Mouse (Mus musculus) liver, embryonic 13.5 days (tissue): Measurements from ENCODE around the gene Nsun2. TPM values are rescaled to one million over a fixed set of nuclear protein-coding genes. Genes with fewer than 3 reads are reported as not detected.
A peak's percentile ranks its signal among the peaks of the same experiment; 100 is the strongest.

ENCODE experiments used
- ATAC-seq: fragments of 200-750 bp; cut with Nextera tagmentation; 2 replicates; pipeline ENCODE4 v1.8.0; 2017; ENCODE audit warnings: low read depth, mild to moderate bottlenecking, moderate number of reproducible peaks, moderate library complexity
- DNase-seq: peaks from one replicate; pipeline ENCODE4 v3.0.0; 2022
- H3K27ac ChIP-seq: fragments of 300-500 bp; sonication (generic); 2 replicates; pipeline ENCODE4 v1.5.1; 2015; ENCODE audit warnings: moderate library complexity, mild to moderate bottlenecking, inconsistent platforms
- H3K27me3 ChIP-seq: fragments of 300-500 bp; sonication (generic); 2 replicates; pipeline ENCODE4 v1.6.1; 2015; ENCODE audit warnings: mild to moderate bottlenecking, inconsistent platforms
- H3K36me3 ChIP-seq: fragments of 300-500 bp; sonication (generic); 2 replicates; pipeline ENCODE4 v1.6.1; 2015; ENCODE audit warnings: mild to moderate bottlenecking, inconsistent platforms
- H3K4me1 ChIP-seq: fragments of 300-500 bp; sonication (generic); replicated peaks from 2 replicates; pipeline ENCODE4 v1.6.1; 2015; ENCODE audit warnings: inconsistent platforms
- H3K4me2 ChIP-seq: fragments of 300-500 bp; sonication (generic); 2 replicates; pipeline ENCODE4 v1.6.1; 2015; ENCODE audit warnings: inconsistent platforms, mild to moderate bottlenecking, moderate library complexity
- H3K4me3 ChIP-seq: fragments of 300-500 bp; sonication (generic); replicated peaks from 2 replicates; pipeline ENCODE4 v1.5.1; 2015; ENCODE audit warnings: mild to moderate bottlenecking, inconsistent platforms
- H3K9ac ChIP-seq: fragments of 300-500 bp; sonication (generic); 2 replicates; pipeline ENCODE4 v1.6.1; 2015; ENCODE audit warnings: mild to moderate bottlenecking, inconsistent platforms
- H3K9me3 ChIP-seq: fragments of 300-500 bp; sonication (generic); replicated peaks from 2 replicates; pipeline ENCODE4 v1.6.1; 2016; ENCODE audit warnings: inconsistent platforms
- WGBS: fragments of 180-500 bp; shearing (Covaris S2); methylation state at CpG from one replicate; pipeline ENCODE4 v1.1.7; 2015; ENCODE audit not compliant: insufficient replicate concordance; 5-methylcytosine and 5-hydroxymethylcytosine counted together
- polyA plus RNA-seq: library from polyadenylated mRNA; unstranded; fragments of >200 nt; fragmentation: Nextera tagmentation; extraction: Ambion mirVana; gene quantifications from 2 replicates; pipeline ENCODE4 v1.2.1, GENCODE M21; 2015

Gene Nsun2
- 136 and 159 TPM in 2 replicates for polyA plus RNA-seq

DNA sequence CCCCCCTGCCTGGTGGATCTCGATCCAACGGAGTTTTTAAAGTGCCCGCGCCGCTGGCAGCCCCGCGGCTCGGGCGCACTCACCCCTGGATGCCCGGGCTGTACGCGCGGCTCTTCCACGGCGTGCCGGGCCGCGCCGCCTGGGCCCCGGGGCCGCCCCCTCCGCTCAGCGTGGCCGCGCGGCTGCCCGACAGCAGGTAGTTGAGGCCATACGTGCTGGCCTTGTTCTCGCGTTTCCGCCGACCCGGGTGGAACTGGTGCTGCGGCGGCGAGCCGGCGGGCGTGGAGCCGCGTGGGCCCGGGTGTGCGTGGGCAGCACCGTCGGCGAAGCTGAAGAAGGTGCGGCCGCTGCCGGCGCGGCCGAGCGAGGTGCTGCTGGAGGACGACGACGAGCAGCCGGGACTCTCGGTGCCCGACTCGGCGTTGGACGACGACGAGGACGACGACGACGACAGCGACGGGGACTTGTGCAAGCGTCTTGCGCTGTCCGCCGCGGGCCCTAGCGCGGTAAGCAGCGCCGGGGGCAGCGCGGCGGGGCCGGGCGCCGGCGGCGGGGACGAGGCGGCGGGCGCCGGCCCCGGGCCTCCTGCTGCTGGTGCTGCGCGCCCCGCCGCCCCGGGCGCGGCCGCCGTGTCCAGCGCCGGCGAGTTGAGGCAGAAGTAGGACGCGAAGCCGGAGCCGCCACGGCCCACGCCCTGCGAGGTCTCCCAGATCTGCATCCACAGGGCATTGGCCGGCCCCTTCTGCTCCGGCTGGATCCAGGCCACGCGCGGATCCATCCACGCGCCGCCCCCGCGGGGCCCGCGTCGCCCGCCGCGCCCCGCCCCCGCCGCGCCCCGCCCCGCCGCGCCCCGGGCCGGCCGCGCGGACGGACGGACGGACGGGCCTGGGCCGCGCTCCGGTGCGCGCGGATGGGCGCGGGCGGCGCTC lies at the start of gene Nsun2:
Gene Nsun2, plus strand, starts transcription at position 342 of the 929 bp plus-strand sequence.
- peak within 1 kb of the TSS; percentile 97 for H3K9ac ChIP-seq
- no peaks in the 10 kb centered on the region for H3K27me3 ChIP-seq
- peaks cover 64% of the 10 kb centered on the region for H3K4me1 ChIP-seq
- DNase-seq (peak; percentile 54), ATAC-seq (peak; percentile 40)
- H3K9me3 ChIP-seq: no peaks in the 10 kb centered on the region
- H3K4me2 ChIP-seq: peak within 1 kb of the TSS; percentile 95
- peak within 1 kb of the TSS; percentile 94 for H3K27ac ChIP-seq
- H3K36me3 ChIP-seq: peaks cover 20% of the 10 kb centered on the region
- WGBS: under 1% methylated on average over 96 of the region's 155 CpGs
- peak within 1 kb of the TSS; percentile 95 for H3K4me3 ChIP-seq

GRCm38 (mm10) chr13:69485326-69485725 lies 48.2 kb upstream of the Nsun2 start:
- no peak overlapping the region for H3K27ac ChIP-seq
- DNase-seq (no peak), ATAC-seq (no peak)
- no peak overlapping the region for H3K4me3 ChIP-seq
- no peak overlapping the region for H3K9ac ChIP-seq
- no peaks in the 10 kb centered on the region for H3K9me3 ChIP-seq
- WGBS: 12% methylated on average over 6 of the region's 6 CpGs
- no peak overlapping the region for H3K4me2 ChIP-seq
- H3K36me3 ChIP-seq: no peaks in the 10 kb centered on the region
- peaks cover 94% of the 10 kb centered on the region for H3K27me3 ChIP-seq
- peaks cover 13% of the 10 kb centered on the region; the same call in 1 of the 2 replicates for H3K4me1 ChIP-seq

GRCm38 (mm10) chr13:69485833-69486232 lies 47.7 kb upstream of the Nsun2 start:
- H3K4me1 ChIP-seq: peaks cover 13% of the 10 kb centered on the region; the same call in 1 of the 2 replicates
- H3K36me3 ChIP-seq: no peaks in the 10 kb centered on the region
- no peak overlapping the region for H3K9ac ChIP-seq
- no peaks in the 10 kb centered on the region for H3K9me3 ChIP-seq
- no peak overlapping the region for H3K27ac ChIP-seq
- WGBS: 41% methylated on average over 7 of the region's 7 CpGs
- no peak for ATAC-seq
- H3K4me3 ChIP-seq: no peak overlapping the region
- DNase-seq: no peak
- H3K4me2 ChIP-seq: no peak overlapping the region
- peaks cover 91% of the 10 kb centered on the region for H3K27me3 ChIP-seq

- no peak overlapping the region for H3K27ac ChIP-seq
- H3K4me1 ChIP-seq: peaks cover 10% of the 10 kb centered on the region; the same call in 1 of the 2 replicates
- no peak overlapping the region for H3K4me3 ChIP-seq
- H3K4me2 ChIP-seq: no peak overlapping the region
- WGBS: 69% methylated on average over 7 of the region's 7 CpGs
- no peak for DNase-seq
- H3K9ac ChIP-seq: no peak overlapping the region
- ATAC-seq: no peak
- no peaks in the 10 kb centered on the region for H3K9me3 ChIP-seq
- no peaks in the 10 kb centered on the region for H3K36me3 ChIP-seq
- peaks cover 78% of the 10 kb centered on the region for H3K27me3 ChIP-seq
Observed at GRCm38 (mm10) chr13:69487108-69487507, 46.4 kb upstream of the Nsun2 start.

DNA sequence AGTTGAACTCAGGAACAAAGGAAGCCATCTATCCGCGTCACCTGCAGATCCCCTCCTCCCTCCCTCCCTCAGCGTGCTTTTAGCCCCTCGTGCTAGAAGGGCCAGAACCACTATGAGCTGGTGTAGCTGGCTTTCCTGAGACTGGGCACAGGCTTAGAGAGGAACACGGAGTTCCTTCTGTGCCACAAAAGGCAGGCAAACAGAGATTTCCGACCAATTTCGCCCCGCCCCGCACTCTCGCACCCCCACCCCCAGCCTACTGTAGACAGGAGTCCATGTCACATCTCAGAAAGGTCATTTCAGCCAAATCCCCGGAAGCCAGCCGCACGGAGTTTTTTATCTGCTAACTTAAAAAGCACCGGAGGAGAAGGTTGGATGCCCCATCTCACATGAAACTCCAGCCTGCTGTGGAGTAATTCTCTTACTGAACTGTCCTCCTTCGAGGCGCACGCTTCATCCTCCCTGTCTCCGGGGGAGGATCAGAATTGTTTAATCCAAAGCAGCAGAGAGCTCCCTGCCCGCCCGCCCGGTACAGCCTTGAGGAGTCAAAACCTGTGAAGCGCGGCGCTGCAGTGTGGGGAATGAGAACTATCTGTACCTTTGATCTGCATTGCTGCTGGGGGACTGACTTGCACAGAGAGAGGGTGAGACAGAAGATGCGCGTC lies 45.8 kb upstream of the Nsun2 start:
- H3K9ac ChIP-seq: no peak overlapping the region
- no peaks in the 10 kb centered on the region for H3K9me3 ChIP-seq
- no peak for ATAC-seq
- no peak overlapping the region for H3K27ac ChIP-seq
- 4% methylated on average over 26 of the region's 26 CpGs for WGBS
- peaks cover 71% of the 10 kb centered on the region for H3K27me3 ChIP-seq
- peak overlapping the region; percentile 45 for H3K4me2 ChIP-seq
- H3K36me3 ChIP-seq: no peaks in the 10 kb centered on the region
- DNase-seq: no peak
- H3K4me1 ChIP-seq: peaks cover 10% of the 10 kb centered on the region; the same call in 1 of the 2 replicates
- no peak overlapping the region for H3K4me3 ChIP-seq

DNA sequence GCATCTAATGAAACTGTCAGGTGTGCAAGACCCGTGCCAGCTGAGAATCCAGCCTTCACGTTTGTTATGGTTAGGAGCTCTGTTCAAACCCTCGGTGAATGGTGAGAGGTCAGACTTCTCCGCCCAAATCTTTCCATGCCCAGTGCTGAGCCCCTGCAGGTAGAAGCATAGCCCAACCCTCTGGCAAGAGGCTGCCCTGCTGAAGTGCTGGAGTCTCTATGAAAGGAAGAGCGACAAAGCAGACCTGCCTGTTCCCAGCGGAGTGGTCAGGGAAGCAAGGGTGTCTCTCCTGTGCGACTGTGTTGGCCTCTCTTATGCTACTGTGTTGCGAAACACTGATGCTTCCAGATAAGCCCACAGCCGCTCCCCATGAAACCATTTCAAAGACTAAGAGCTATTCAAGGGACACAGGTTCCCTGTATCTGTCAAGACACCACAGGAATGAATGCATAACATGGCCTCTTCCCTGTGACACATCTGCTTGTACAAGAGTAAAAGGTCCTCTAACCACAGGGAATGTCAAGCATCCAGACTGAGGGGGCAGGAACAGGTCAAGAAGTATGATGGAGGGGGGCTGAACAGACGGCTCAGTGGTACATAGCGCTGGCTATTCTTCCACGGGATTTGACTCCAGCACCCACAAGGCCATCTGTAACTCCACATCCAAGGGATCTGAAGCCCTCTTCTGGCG lies 44.8 kb upstream of the Nsun2 start:
- H3K9me3 ChIP-seq: no peaks in the 10 kb centered on the region
- H3K27me3 ChIP-seq: peaks cover 62% of the 10 kb centered on the region
- no peak for DNase-seq
- H3K4me1 ChIP-seq: peaks cover 10% of the 10 kb centered on the region; the same call in 1 of the 2 replicates
- H3K9ac ChIP-seq: no peak overlapping the region
- H3K4me2 ChIP-seq: 0 out of 2 replicates have a peak overlapping the region, but pooled peaks have one; percentile 19
- H3K27ac ChIP-seq: no peak overlapping the region
- ATAC-seq: no peak
- no peak overlapping the region for H3K4me3 ChIP-seq
- 22% methylated on average over 13 of the region's 13 CpGs for WGBS
- H3K36me3 ChIP-seq: no peaks in the 10 kb centered on the region

DNA sequence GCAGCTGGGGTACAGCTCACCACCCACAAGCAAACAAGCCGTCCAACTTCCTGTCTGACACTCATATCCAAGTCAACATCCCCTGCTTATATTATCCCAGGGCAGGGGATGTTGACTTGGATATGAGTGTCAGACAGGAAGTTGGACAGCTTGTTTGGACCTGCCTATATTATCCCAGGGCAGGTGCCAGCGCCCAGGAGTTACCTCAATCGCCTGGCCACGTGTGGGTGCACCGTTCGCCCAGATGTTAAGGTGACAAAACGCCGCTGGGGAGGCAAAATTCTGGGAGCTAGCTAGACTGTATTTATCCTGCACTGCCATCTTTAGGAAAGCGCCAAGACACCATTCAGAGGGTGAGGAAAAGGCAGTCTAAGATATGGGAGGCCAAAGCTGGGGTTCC lies 43.8 kb upstream of the Nsun2 start:
- H3K27ac ChIP-seq: no peak overlapping the region
- H3K9me3 ChIP-seq: no peaks in the 10 kb centered on the region
- H3K9ac ChIP-seq: no peak overlapping the region
- H3K27me3 ChIP-seq: peaks cover 52% of the 10 kb centered on the region
- no peaks in the 10 kb centered on the region for H3K36me3 ChIP-seq
- no peak for ATAC-seq
- no peak overlapping the region for H3K4me3 ChIP-seq
- H3K4me1 ChIP-seq: peaks cover 10% of the 10 kb centered on the region; the same call in 1 of the 2 replicates
- no peak for DNase-seq
- no peak overlapping the region for H3K4me2 ChIP-seq
- WGBS: 63% methylated on average over 9 of the region's 9 CpGs

- Histone ChIP-seq H3K27me3 (peaks cover 22% of the 10 kb centered on the region), H3K4me3 (no peak overlapping the region), H3K9me3 (no peaks in the 10 kb centered on the region), H3K36me3 (peaks cover 17% of the 10 kb centered on the region), H3K27ac (no peak overlapping the region), H3K4me1 (peaks cover 8% of the 10 kb centered on the region; the same call in 1 of the 2 replicates), H3K4me2 (no peak overlapping the region), H3K9ac (no peak overlapping the region)
- DNase-seq (peak; percentile 26), ATAC-seq (peak; percentile 47)
- WGBS: 21% methylated on average over 7 of the region's 7 CpGs
Observed at GRCm38 (mm10) chr13:69492876-69493463, 40.6 kb upstream of the Nsun2 start.

GRCm38 (mm10) chr13:69498276-69498675 lies 35.3 kb upstream of the Nsun2 start:
- WGBS: 77% methylated on average over 5 of the region's 5 CpGs
- no peaks in the 10 kb centered on the region for H3K9me3 ChIP-seq
- H3K9ac ChIP-seq: no peak overlapping the region
- peaks cover 18% of the 10 kb centered on the region for H3K4me1 ChIP-seq
- H3K27me3 ChIP-seq: no peaks in the 10 kb centered on the region
- no peak overlapping the region for H3K4me2 ChIP-seq
- H3K36me3 ChIP-seq: peaks cover 67% of the 10 kb centered on the region
- no peak overlapping the region for H3K27ac ChIP-seq
- no peak for DNase-seq
- no peak overlapping the region for H3K4me3 ChIP-seq
- ATAC-seq: no peak

GRCm38 (mm10) chr13:69502157-69502750 lies 31.3 kb upstream of the Nsun2 start:
- Histone ChIP-seq H3K36me3 (peaks cover 96% of the 10 kb centered on the region), H3K4me3 (no peak overlapping the region), H3K27ac (no peak overlapping the region; the same call in 1 of the 2 replicates), H3K4me1 (peaks cover 43% of the 10 kb centered on the region), H3K9me3 (no peaks in the 10 kb centered on the region), H3K9ac (peak overlapping the region; percentile 1; the same call in 1 of the 2 replicates), H3K27me3 (no peaks in the 10 kb centered on the region), H3K4me2 (peak overlapping the region; percentile 12; the same call in 1 of the 2 replicates)
- peak; percentile 45 for DNase-seq
- peak; percentile 77 for ATAC-seq
- WGBS: 64% methylated on average over 14 of the region's 14 CpGs
